Mouse (Mus musculus): Measurements from ENCODE around the gene Ddx27. TPM values are rescaled to one million over a fixed set of nuclear protein-coding genes. Genes with fewer than 3 reads are reported as not detected.

Ddx27 gene
- polyA plus RNA-seq, 1 experiment: 72.1 TPM

- Histone ChIP-seq H3K9me3 (replicated peaks; ENCODE audit: control insufficient read depth, insufficient read depth, low read length, poor library complexity, severe bottlenecking) (no peaks in the 10 kb centered on the region), H3K9ac (ENCODE audit: low read depth, poor library complexity, severe bottlenecking) (no peak overlapping the region), H3K27me3 (ENCODE audit: control insufficient read depth, insufficient read depth, low read length, poor library complexity, severe bottlenecking) (no peaks in the 10 kb centered on the region), H3K4me3 (ENCODE audit: low read depth, low read length) (no peak overlapping the region), H3K27ac (ENCODE audit: insufficient read depth, low read length) (no peak overlapping the region), H3K4me1 (ENCODE audit: control insufficient read depth, insufficient read depth, low read length) (no peaks in the 10 kb centered on the region), H3K36me3 (ENCODE audit: control insufficient read depth, insufficient read depth, low read length, poor library complexity, severe bottlenecking) (no peaks in the 10 kb centered on the region)
- TF ChIP-seq CTCF (IDR thresholded peaks at IDR 0.05; ENCODE audit: low read depth, low read length) (no peak), POLR2A (IDR thresholded peaks at IDR 0.05; ENCODE audit: insufficient read depth, low read length) (no peak), EP300 (IDR thresholded peaks at IDR 0.05; ENCODE audit: insufficient read depth, low read depth, low read length) (no peak)
Measured at GRCm38 (mm10) chr2:167009483-167009882, 5.5 kb upstream of the Ddx27 start.

GRCm38 (mm10) chr2:167010546-167010945 lies 4.4 kb upstream of the Ddx27 start:
- Histone ChIP-seq H3K9ac (ENCODE audit: low read depth, poor library complexity, severe bottlenecking) (no peak overlapping the region), H3K27ac (ENCODE audit: insufficient read depth, low read length) (no peak overlapping the region), H3K4me1 (ENCODE audit: control insufficient read depth, insufficient read depth, low read length) (no peaks in the 10 kb centered on the region), H3K27me3 (ENCODE audit: control insufficient read depth, insufficient read depth, low read length, poor library complexity, severe bottlenecking) (no peaks in the 10 kb centered on the region), H3K4me3 (ENCODE audit: low read depth, low read length) (no peak overlapping the region), H3K36me3 (ENCODE audit: control insufficient read depth, insufficient read depth, low read length, poor library complexity, severe bottlenecking) (no peaks in the 10 kb centered on the region), H3K9me3 (replicated peaks; ENCODE audit: control insufficient read depth, insufficient read depth, low read length, poor library complexity, severe bottlenecking) (no peaks in the 10 kb centered on the region)
- TF ChIP-seq POLR2A (IDR thresholded peaks at IDR 0.05; ENCODE audit: insufficient read depth, low read length): no peak
- no peak for TF ChIP-seq EP300 (IDR thresholded peaks at IDR 0.05; ENCODE audit: insufficient read depth, low read depth, low read length)
- no peak for TF ChIP-seq CTCF (IDR thresholded peaks at IDR 0.05; ENCODE audit: low read depth, low read length)

GRCm38 (mm10) chr2:167015382-167015718 lies 357 bp downstream of the Ddx27 start:
- H3K9ac ChIP-seq (ENCODE audit: low read depth, poor library complexity, severe bottlenecking): peak overlapping the region; percentile 69
- H3K4me1 ChIP-seq (ENCODE audit: control insufficient read depth, insufficient read depth, low read length): peaks cover 3% of the 10 kb centered on the region
- peak overlapping the region; percentile 96 for H3K4me3 ChIP-seq (ENCODE audit: low read depth, low read length)
- no peak overlapping the region for H3K27ac ChIP-seq (ENCODE audit: insufficient read depth, low read length)
- no peak for TF ChIP-seq POLR2A (IDR thresholded peaks at IDR 0.05; ENCODE audit: insufficient read depth, low read length)
- TF ChIP-seq CTCF (IDR thresholded peaks at IDR 0.05; ENCODE audit: low read depth, low read length): no peak
- no peak for TF ChIP-seq EP300 (IDR thresholded peaks at IDR 0.05; ENCODE audit: insufficient read depth, low read depth, low read length)
- peaks cover 22% of the 10 kb centered on the region for H3K36me3 ChIP-seq (ENCODE audit: control insufficient read depth, insufficient read depth, low read length, poor library complexity, severe bottlenecking)
- no peaks in the 10 kb centered on the region for H3K9me3 ChIP-seq (replicated peaks; ENCODE audit: control insufficient read depth, insufficient read depth, low read length, poor library complexity, severe bottlenecking)
- no peaks in the 10 kb centered on the region for H3K27me3 ChIP-seq (ENCODE audit: control insufficient read depth, insufficient read depth, low read length, poor library complexity, severe bottlenecking)

- TF ChIP-seq POLR2A (IDR thresholded peaks at IDR 0.05; ENCODE audit: insufficient read depth, low read length) (no peak), EP300 (IDR thresholded peaks at IDR 0.05; ENCODE audit: insufficient read depth, low read depth, low read length) (no peak), CTCF (IDR thresholded peaks at IDR 0.05; ENCODE audit: low read depth, low read length) (no peak)
- H3K4me3 ChIP-seq (ENCODE audit: low read depth, low read length): no peak overlapping the region
- no peaks in the 10 kb centered on the region for H3K9me3 ChIP-seq (replicated peaks; ENCODE audit: control insufficient read depth, insufficient read depth, low read length, poor library complexity, severe bottlenecking)
- H3K27me3 ChIP-seq (ENCODE audit: control insufficient read depth, insufficient read depth, low read length, poor library complexity, severe bottlenecking): no peaks in the 10 kb centered on the region
- peaks cover 3% of the 10 kb centered on the region for H3K4me1 ChIP-seq (ENCODE audit: control insufficient read depth, insufficient read depth, low read length)
- no peak overlapping the region for H3K27ac ChIP-seq (ENCODE audit: insufficient read depth, low read length)
- H3K36me3 ChIP-seq (ENCODE audit: control insufficient read depth, insufficient read depth, low read length, poor library complexity, severe bottlenecking): peaks cover 42% of the 10 kb centered on the region
- no peak overlapping the region for H3K9ac ChIP-seq (ENCODE audit: low read depth, poor library complexity, severe bottlenecking)
Measured at GRCm38 (mm10) chr2:167019396-167019795, 4.4 kb downstream of the Ddx27 start.

- TF ChIP-seq CTCF (IDR thresholded peaks at IDR 0.05; ENCODE audit: low read depth, low read length) (no peak), POLR2A (IDR thresholded peaks at IDR 0.05; ENCODE audit: insufficient read depth, low read length) (no peak), EP300 (IDR thresholded peaks at IDR 0.05; ENCODE audit: insufficient read depth, low read depth, low read length) (no peak)
- H3K36me3 ChIP-seq (ENCODE audit: control insufficient read depth, insufficient read depth, low read length, poor library complexity, severe bottlenecking): peaks cover 43% of the 10 kb centered on the region
- no peak overlapping the region for H3K27ac ChIP-seq (ENCODE audit: insufficient read depth, low read length)
- H3K27me3 ChIP-seq (ENCODE audit: control insufficient read depth, insufficient read depth, low read length, poor library complexity, severe bottlenecking): no peaks in the 10 kb centered on the region
- no peaks in the 10 kb centered on the region for H3K4me1 ChIP-seq (ENCODE audit: control insufficient read depth, insufficient read depth, low read length)
- no peak overlapping the region for H3K9ac ChIP-seq (ENCODE audit: low read depth, poor library complexity, severe bottlenecking)
- H3K9me3 ChIP-seq (replicated peaks; ENCODE audit: control insufficient read depth, insufficient read depth, low read length, poor library complexity, severe bottlenecking): no peaks in the 10 kb centered on the region
- H3K4me3 ChIP-seq (ENCODE audit: low read depth, low read length): no peak overlapping the region
Measured at GRCm38 (mm10) chr2:167028553-167028952, 13.6 kb downstream of the Ddx27 start.

GRCm38 (mm10) chr2:167030507-167030906 lies 15.5 kb downstream of the Ddx27 start:
- H3K36me3 ChIP-seq (ENCODE audit: control insufficient read depth, insufficient read depth, low read length, poor library complexity, severe bottlenecking): peaks cover 48% of the 10 kb centered on the region
- no peaks in the 10 kb centered on the region for H3K27me3 ChIP-seq (ENCODE audit: control insufficient read depth, insufficient read depth, low read length, poor library complexity, severe bottlenecking)

More at GRCm38 (mm10) chr2:167030507-167030906, 15.5 kb downstream of the Ddx27 start:
- Histone ChIP-seq H3K9ac (ENCODE audit: low read depth, poor library complexity, severe bottlenecking) (no peak overlapping the region), H3K27ac (ENCODE audit: insufficient read depth, low read length) (no peak overlapping the region), H3K4me1 (ENCODE audit: control insufficient read depth, insufficient read depth, low read length) (no peaks in the 10 kb centered on the region), H3K4me3 (ENCODE audit: low read depth, low read length) (no peak overlapping the region), H3K9me3 (replicated peaks; ENCODE audit: control insufficient read depth, insufficient read depth, low read length, poor library complexity, severe bottlenecking) (no peaks in the 10 kb centered on the region)
- TF ChIP-seq EP300 (IDR thresholded peaks at IDR 0.05; ENCODE audit: insufficient read depth, low read depth, low read length): no peak
- no peak for TF ChIP-seq POLR2A (IDR thresholded peaks at IDR 0.05; ENCODE audit: insufficient read depth, low read length)
- no peak for TF ChIP-seq CTCF (IDR thresholded peaks at IDR 0.05; ENCODE audit: low read depth, low read length)
